Mouse (Mus musculus) megakaryocyte progenitor cell, adult 5-6 weeks (primary cell): ENCODE results near the gene Amz2. TPM values are rescaled to one million over a fixed set of nuclear protein-coding genes. Genes with fewer than 3 reads are reported as not detected.

Experiments
- ATAC-seq: replicated peaks from 2 replicates; pipeline ENCODE4 v1.8.0; 2016; ENCODE audit warnings: mild to moderate bottlenecking, moderate TSS enrichment, inconsistent platforms; ENCODE audit not compliant: poor library complexity
- total RNA-seq, 2 experiments: library from RNA; stranded (forward) in 1 of 2; stranded (reverse) in 1 of 2; fragments of 157-497, 149-512 nt in 1 of 2; fragments of 200-1000 nt in 1 of 2; gene quantifications; 2 replicates each; pipeline versions ENCODE4 v1.2.3 to v1.2.4; 2015 to 2017

The Amz2 gene
- total RNA-seq, 2 experiments from 2014 or later = 37.6 to 51.8 TPM

DNA sequence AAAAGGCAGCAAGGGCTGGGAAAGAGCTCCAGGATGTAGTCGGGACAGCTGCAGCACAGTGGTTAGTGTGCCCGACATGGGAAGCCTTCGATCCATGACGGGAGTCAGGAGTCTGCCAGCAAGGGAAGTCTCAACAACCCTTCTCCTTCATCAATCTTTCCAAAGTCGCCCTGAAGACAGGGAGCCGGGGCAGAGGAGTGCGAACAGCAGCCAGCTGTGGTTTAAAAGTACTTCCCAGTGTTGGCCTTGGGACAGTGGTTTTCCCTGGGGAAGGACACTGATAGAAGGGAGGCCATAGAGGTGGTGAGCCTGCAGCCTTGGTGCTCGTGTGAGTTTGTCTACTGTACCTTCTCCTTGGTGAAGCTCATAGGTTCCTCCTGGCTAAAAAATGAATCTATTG, 41.2 kb downstream of the Amz2 start:
- ATAC-seq = no peak

DNA sequence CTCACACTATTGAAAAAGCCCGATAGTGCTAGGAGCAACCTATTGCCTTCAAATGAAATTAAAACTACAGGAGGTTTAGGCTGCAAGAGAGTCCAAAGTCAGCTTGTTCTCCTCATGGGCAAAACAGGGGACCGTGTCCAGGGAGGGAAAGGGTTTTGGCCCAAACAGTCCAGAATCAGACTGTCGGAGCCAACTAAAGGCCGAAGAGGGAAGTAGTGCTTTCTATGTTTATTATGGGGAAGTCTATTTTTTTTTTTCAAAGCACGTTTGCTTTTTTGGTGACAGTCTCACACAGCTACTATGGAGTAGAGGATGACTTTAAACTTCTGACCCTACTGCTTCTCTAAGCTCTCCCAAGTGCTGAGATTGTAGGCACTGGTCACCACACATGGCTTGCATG, 42.4 kb downstream of the Amz2 start:
- ATAC-seq = no peak

DNA sequence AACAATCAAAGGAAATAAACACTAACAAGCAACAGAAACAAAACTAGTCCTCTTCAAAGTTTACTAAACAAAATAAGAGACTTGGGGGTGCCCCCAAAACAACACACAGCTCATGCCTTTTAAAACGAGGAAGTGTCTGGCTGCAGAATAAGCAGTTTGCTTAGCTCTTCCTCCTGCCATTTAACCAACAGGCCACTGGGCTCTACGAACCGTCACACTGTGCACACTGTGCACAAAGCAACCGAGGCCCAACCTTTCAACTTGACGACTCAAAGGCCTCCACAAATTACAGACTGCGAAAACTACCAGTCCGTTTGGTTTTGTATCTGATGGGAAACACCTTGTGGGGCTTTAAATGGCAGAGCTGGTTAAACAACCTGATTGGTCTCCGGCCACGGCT, 44.4 kb downstream of the Amz2 start:
- ATAC-seq = 0 out of 2 replicates have a peak, but pooled peaks have one; percentile 3

DNA sequence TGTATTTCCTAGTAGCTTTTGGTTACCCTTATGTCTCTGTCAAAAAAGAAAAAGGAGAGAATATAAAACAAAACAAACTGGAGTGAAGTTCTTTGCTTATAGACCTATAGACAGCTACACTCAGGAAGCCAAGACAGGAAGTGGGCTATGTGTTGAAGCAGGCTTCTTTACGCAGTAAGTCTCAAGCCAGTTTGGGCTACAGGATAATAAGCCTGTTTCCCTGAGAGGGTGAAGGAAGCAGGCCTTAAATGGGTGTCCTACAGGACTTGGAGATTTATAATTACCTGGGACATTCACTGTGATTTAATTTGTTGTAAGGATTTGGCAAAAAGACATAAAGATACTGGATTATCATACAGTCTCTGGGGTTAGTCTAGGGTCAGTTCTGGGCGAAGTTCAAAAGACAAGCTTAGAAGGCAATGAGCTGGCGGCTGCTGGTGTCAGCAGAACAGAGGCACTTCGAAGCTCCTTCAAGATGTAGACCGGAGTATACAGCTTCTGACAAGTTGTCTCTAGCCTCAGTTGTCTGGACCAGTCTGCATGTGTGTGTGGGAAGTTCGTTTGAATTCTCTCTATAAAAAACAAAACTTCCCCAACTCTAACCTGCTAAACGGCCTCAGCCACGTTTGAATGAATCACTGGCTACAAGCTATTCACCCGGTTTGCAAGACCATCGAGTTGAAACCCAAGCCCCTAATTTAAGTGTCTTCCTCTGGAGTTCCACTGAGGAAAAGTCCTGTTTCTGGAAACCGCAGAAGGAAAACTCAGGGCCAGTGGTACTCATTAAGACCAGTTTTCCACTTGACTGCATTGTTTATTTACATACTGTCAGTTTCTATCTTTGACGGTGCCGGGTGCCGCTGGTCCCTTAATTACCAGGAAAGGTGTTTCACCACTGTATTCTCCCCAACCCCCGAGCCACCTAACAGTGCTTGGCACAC, 45.4 kb downstream of the Amz2 start:
- no peak for ATAC-seq

DNA sequence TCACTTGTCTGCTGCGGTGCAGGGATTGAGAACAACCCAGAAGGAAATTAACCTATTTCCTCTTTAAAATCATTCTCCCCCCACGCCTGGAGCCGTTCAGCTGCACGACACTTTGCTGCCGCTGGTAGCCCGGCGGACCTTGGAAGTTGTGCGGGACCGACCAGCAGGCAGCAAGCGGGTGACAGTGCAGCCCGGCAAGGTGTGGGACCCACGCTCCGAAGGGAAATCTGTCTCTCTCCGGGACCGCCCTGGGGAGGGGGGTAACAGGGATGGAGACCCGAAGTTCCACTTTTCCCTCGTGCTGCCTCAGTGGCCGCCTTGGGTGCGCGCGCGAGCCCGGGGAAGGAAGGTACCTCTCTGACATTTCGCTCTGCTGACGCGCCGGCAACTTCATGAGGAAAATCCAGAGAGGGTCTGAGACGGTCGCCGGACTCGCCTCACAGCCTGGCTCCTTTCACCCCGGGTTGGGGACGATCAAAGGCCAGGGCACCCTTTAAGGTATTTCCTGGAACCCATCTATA, 46.5 kb downstream of the Amz2 start:
- ATAC-seq = peak; percentile 9

DNA sequence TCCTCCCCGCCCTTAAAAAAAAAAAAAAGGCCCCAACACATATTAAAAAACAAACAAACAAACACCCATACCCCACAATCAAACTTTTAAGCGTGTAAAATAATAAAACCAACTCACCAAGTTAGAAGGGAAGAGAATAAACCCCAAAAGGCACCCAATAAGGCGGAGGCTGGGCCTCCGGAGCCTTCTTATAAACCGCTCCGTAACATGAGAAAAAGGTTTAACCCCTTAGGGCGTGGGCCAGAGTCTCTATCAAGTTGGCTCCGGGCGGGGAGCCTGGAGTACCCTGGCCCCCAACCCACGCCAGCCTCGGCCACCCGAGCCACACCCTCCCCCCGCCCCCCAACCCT, 47.0 kb downstream of the Amz2 start:
- ATAC-seq = no peak

DNA sequence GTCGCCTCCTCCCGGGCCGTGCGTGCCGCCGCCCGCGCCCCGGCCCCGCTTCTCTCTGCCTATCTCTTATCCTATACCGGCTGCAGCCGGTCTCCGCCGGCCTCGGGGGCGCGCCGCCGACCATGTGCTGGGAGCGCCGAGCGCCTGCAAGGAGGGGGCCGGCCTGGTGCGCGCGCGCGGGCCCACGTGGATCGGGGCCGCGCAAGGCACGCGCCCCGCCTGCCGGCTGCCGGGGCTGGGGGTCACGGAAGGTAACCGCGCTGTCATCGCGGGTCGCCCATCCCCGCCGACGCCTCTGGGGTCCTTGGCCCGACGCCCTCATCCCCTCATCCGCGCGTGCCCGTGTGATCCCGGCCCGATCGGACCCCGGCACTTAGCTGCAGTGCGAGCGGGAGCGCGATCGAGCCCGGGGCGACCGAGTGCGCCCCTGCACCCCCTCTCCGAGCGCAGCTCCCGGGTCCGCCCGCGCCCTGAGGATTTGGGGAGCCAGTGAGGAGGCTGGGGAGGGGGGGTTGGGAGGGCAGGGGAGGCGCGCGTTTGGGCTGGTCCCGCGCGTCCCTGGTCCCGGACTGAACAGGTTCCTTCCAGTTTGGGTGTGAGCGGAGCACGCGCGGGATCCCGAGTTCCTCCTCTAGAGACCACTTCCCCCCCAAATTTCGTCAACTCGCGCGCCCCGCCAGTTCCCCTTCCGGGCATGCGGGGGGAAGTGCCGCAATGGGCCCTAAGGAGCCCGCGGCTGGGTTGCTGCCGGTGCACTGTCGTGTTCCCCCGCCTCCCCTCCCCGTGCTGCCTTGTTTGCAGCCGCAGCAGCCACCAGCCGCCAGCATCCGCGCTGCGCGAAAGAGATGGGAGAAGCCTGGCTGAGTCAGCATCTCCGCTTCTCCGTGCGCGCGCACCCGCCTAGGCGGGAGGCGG, 47.7 kb downstream of the Amz2 start, which contains the start of the genes Arsg and Slc16a6:
Gene Arsg (plus strand): TSS at position 204 of the 915 bp plus-strand sequence.
Gene Slc16a6 (minus strand): TSS at position 428 of the 915 bp plus-strand sequence.
- ATAC-seq = peak; percentile 60

DNA sequence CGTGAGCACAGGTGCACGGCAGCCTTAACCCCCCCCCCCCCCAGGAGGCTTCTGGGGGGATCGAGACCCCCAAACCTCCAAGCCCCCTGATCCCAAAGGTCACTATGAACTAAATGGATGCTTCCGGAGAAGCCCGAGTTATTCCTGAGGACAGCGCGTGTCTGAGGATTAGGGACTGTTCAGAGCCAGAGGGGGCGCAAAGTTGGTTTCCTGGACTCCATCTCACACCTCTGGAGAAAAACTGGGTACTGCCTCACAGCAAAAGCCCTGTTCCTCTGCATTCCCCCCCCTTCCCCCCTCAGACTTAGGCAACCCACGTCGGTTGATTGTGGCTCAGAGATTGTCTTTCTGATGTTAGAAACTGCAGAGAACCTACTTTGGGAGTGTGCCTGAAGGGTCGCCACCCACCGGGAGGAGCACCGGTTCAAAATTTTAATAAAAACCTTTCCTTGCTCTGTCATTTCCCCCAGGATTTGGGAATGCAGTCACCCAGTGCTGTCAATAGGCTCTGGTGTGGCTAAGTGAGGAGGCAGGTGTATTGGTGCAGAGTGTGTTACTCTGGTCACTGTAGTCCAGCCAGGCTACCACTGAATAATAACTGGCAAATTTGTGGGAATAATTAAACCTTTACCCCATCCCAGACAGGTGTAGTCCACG, 48.5 kb downstream of the Amz2 start:
- ATAC-seq = peak; percentile 21

DNA sequence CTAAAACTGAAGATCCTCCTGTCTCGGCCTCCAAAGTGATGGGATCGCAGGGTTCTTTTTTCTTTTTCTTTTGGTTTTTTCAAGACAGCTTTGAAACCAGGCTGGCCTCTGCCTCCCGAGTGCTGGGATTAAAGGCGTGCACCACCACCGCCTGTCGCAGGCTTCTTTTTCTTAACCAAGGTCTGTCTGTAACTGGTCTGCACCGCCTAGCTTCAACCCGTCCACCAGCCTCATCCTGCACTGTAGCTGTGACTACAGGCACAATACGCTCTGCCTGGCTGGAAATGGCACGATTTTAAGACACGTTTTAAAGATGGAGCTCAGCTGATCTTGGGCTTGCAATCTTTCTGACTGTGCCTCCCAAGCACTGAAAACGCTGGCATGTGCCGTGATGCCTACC, 49.1 kb downstream of the Amz2 start:
- ATAC-seq = no peak

DNA sequence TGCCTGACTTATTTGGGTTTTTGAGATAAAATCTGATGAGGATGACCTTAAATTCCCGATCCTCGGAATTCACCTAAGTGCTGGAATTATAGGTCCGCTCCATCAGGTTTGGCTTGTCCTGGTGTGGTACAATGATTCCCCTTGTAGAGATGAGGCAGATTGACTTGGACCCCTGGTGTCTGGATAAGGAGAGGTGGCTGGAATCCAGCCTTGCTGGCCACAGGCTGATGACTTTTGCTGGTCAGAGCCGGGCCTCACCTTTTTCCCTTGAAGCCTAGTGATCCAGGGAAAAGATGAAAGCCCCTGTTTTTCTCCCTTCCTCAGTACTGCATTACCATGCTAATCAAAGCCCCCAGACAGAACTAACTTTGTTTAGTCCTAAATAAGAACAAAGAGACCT, 50.0 kb downstream of the Amz2 start:
- no peak for ATAC-seq

DNA sequence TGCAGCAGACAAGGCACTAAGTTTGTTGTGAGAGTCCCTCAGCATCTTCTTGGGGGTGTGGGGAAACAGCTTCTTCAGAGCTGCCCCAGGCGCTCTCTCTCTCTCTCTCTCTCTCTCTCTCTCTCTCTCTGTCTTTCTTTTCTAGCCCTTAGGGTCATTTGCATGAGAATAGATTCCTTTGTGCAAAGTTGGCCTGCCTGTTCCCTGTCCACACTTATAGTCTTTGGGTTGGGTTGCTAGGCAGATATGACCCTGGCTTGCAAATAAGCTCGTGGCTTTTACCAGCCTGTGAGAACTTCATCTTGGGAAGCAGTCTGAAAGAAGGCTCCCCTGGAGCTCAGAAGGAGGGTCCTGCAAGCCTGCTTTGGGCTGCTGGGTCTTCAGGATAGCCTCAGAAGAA, 50.5 kb downstream of the Amz2 start:
- no peak for ATAC-seq

DNA sequence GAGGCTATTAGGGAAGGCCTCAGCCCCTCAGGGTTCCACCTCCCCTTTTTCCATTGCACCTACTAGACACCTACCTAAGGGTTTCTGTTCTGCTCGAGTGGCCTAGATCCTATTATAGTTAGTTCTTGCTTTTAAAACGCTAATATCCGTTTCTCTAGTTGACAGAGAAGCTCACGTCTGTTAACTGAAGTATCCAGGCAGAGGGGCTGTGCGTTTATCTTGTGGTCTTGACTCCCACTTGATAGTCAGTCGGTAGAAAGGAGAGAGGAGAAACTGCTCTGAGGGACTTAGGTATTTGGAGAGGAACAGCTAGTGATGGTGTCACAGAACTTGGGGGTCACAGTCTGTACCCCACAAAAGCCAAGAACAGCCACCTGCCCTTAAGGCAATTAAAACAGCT, 50.9 kb downstream of the Amz2 start:
- no peak for ATAC-seq

DNA sequence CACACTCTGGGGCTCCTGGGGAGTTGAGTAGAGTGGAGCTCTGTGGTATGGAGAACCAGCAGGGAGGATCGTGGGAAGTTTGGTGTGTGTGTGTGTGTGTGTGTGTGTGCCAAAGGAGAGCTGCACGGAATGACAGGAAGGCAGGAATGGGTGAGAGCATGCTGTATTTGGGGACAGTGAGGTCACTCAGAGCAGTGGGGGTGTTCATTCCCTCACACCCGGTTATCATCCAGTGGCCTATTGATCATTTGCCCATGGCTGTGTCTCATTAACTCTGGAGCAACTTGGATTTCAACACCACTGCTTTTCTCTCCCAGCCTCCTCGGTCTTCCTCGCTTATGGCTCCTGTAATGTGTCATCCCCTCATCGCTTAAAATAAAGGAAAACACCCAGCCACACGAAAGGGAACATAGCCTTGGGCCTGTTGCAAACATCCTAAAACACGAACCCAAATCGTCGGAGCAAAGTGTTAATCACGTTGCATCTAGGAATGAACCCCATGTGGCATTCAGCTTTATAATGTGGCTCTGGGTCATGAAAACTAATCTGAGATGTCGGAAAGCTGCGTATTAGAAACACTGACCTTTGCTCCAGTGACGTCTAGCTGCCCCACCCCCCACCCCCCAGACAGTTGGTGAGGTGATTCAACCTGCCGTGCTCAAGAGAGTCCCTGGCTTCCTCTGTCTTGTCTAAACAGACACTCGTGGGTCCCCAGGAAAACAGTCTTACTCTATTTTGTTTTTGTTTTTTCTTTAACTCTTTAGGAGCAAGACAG, 52.0 kb downstream of the Amz2 start:
- ATAC-seq = no peak

DNA sequence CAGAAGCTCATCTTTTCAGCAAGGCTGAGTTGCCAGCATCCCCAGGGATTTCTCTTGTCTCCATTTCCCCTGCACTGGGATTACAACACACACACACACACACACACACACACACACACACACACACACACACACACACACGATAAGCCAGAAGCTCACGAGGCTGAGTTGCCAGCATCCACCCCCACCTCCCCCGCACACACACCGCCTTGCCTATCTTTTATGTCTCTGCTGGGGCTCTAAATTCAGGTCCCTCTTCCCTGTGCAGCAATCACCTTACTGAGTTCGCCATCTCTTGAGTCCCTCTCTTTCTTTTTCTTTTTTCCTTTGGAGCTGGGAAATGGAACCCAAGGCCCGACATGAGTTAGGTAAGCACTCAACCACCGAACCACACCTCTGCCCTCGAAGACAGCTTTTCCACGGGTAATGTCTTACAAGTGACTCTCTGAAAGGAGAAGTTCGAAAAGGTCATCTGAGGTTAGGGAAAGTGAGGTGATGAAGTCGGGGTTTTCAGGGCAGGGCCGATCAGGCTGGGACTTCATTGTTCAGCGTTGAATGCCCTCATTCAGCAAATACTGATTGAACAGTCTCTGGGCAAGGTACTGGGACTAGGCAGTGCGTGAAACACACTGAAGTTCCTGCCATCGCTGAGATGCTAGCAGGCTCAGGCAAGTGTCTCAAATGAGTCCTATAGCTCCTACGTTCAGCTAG, 54.0 kb downstream of the Amz2 start:
- peak; percentile 71 for ATAC-seq

DNA sequence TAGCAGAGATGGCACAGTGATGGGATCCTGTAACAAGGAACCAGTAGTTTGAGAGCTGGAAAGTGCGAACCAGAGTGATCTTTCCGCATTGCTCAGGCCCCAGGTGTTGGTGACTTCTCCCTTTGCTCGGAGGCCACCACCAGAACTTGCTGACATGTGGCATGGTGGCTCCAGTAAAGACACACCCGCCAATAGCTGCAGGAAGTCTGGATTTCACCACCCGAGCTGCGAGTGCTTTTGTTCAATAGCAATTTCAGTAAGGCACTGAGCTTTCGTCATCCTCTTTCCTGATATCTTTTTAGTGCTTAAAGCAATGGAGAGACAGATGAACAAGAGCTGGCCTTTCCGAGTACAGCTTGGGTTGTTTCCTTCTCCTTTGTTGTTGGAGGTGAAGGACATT, 54.7 kb downstream of the Amz2 start:
- peak; percentile 68 for ATAC-seq

DNA sequence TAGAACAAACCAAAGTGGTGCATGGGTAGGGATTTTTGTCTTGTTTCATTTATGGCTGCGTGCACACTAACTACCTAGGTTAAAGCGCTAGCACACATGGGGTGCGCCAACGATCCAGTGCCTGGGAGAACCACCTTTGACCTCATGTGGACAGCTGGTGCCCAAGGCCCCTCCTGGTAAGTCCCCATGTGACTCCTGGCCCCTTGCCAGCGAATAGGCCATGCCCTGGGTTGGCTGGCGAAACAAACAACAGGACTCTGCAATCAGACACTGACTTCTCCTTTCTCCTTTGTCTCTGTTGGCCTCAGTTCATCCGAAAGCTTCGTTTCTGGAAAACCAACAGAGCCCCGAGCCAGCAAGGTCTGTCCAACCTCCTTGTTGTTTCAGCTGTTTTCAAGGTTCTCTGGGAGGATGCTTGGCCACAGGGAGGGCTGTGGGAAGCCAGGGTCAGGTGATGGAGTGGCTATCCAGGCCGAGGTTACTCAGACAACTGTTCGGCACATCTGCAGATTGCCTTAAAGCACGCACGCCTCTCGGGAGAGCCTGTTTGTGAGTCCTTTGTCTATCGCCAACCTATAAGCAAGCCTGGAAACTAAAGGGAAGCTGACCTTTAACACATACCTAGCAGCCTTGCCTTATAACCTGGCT, 59.8 kb downstream of the Amz2 start:
- ATAC-seq = peak; percentile 45

DNA sequence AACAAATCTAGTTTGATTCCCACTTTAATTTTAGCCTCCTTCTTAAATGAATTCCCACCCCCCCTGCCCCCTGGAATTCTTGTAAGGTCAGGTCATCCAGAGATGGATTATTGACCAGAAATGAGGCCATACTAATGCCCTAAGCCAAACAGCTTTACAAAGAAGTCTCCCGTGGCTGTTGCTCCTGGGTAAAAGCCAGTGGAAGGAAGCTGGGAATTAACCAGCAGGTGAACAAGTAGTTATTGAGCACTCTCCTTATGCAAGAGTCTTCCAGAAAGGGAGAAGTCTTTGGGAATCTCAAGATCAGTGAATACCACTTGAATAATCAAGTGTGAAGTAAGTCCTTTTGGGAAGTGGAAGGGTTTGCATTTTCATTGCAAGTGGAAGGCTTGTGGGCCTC, 61.4 kb downstream of the Amz2 start:
- no peak for ATAC-seq

DNA sequence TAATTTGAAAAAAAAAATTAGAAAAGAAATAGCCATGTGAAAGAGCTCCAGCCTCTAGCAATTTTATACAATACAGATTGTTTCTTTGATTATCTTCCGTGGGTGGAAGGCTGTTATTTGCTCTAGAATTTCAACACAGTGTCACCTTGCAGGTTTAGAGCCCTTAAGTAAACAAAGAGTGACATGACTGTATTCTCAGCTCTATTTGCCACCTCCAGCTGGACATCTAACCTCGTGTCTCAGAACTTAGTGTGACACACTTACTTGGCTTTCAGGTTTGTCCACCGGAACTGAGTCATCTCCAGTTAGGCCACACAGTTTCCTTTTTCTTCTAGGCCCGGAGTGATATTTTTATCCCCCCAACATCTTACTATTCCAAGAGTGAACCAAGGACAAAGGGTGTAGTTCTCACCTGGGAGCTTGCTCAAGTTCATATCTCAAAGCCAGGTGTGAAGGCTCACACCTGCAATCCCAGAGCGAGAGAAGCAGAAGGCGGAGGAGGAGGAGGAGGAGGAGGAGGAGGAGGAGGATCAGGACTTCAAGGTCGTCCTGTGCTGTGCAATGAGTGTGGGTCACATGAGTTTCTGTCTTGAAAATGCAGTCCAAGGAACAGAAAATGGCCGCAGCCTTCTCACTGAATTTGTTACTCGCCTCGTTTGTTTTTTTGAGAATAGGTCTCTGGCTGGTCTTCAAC, 62.4 kb downstream of the Amz2 start:
- ATAC-seq = peak; percentile 33; the same call in 1 of the 2 replicates
